Mouse (Mus musculus) heart, postnatal 0 days (tissue): Measurements from ENCODE around the gene Elf5. TPM values are rescaled to one million over a fixed set of nuclear protein-coding genes. Genes with fewer than 3 reads are reported as not detected.

Experiments
- ATAC-seq: fragments of 200-750 bp; cut with Nextera tagmentation; 2 replicates; pipeline ENCODE4 v1.8.0; 2017; ENCODE audit warnings: low read depth, moderate number of reproducible peaks, moderate library complexity; ENCODE audit not compliant: insufficient read depth
- DNase-seq: peaks from one replicate; pipeline ENCODE4 v3.0.0-alpha.2; 2016; ENCODE audit warnings: low spot score
- H3K27ac ChIP-seq: fragments of 300-500 bp; sonication (generic); 2 replicates; pipeline ENCODE4 v1.5.1; 2014; ENCODE audit warnings: low read depth, mild to moderate bottlenecking
- H3K27me3 ChIP-seq: fragments of 300-500 bp; sonication (generic); 2 replicates; pipeline ENCODE4 v1.6.1; 2014; ENCODE audit warnings: low read length, mixed read lengths; ENCODE audit not compliant: control insufficient read depth, insufficient read depth
- H3K36me3 ChIP-seq: fragments of 300-500 bp; sonication (generic); replicated peaks from 2 replicates; pipeline ENCODE4 v1.6.1; 2014; ENCODE audit warnings: low read length, mixed read lengths; ENCODE audit not compliant: control insufficient read depth, insufficient read depth
- H3K4me1 ChIP-seq: fragments of 300-500 bp; sonication (generic); 2 replicates; pipeline ENCODE4 v1.6.1; 2014; ENCODE audit warnings: antibody characterized with exemption; ENCODE audit not compliant: control insufficient read depth, insufficient read depth
- H3K4me2 ChIP-seq: fragments of 300-500 bp; sonication (generic); 2 replicates; pipeline ENCODE4 v1.6.1; 2014; ENCODE audit warnings: low read depth, mild to moderate bottlenecking, low read length, moderate library complexity
- H3K4me3 ChIP-seq: fragments of 300-500 bp; sonication (generic); 2 replicates; pipeline ENCODE4 v1.5.1; 2014; ENCODE audit warnings: low read depth, low read length
- H3K9ac ChIP-seq: fragments of 300-500 bp; sonication (generic); replicated peaks from 2 replicates; pipeline ENCODE4 v1.6.1; 2014; ENCODE audit warnings: low read depth, low read length, mixed read lengths
- H3K9me3 ChIP-seq: fragments of 300-500 bp; sonication (generic); replicated peaks from 2 replicates; pipeline ENCODE4 v1.6.1; 2016; ENCODE audit warnings: low read length; ENCODE audit not compliant: control insufficient read depth
- CTCF ChIP-seq: IDR thresholded peaks from 2 replicates; pipeline ENCODE4 v1.5.1; 2016; ENCODE audit warnings: antibody characterized with exemption, control low read depth, low read depth
- EP300 ChIP-seq: IDR thresholded peaks from 2 replicates; pipeline ENCODE4 v1.6.1; 2016; ENCODE audit warnings: antibody characterized with exemption, low read depth
- WGBS: fragments of 180-500 bp; shearing (Covaris S2); extraction: QIAGEN DNeasy Blood & Tissue Kit; methylation state at CpG from one replicate; pipeline ENCODE4 v1.1.7; 2014; 5-methylcytosine and 5-hydroxymethylcytosine counted together
- polyA plus RNA-seq: library from polyadenylated mRNA; unstranded; fragments of >200 nt; fragmentation: Nextera tagmentation; extraction: Ambion mirVana; gene quantifications from 2 replicates; pipeline ENCODE4 v1.2.1, GENCODE M21; 2015
- total RNA-seq: library from RNA; depleted of rRNA; stranded (reverse); fragments of >200 nt; gene quantifications from 2 replicates; pipeline ENCODE4 v1.2.3, GENCODE M21; 2014; ENCODE audit warnings: low replicate concordance

Gene Elf5
- total and polyA plus RNA-seq, 2 experiments from 2014 or later: not detected

GRCm38 (mm10) chr2:103439071-103439622 is 27.7 kb downstream of the Elf5 start:
- no peak overlapping the region for H3K4me2 ChIP-seq
- ATAC-seq (no peak), DNase-seq (no peak)
- no peaks in the 10 kb centered on the region for H3K36me3 ChIP-seq
- TF ChIP-seq EP300: no peak
- no peak for TF ChIP-seq CTCF
- no peak overlapping the region for H3K4me3 ChIP-seq
- no peaks in the 10 kb centered on the region for H3K27me3 ChIP-seq
- no peak overlapping the region for H3K9ac ChIP-seq
- H3K27ac ChIP-seq: no peak overlapping the region
- WGBS: 75% methylated on average over 11 of the region's 11 CpGs
- no peaks in the 10 kb centered on the region for H3K9me3 ChIP-seq
- 0 out of 2 replicates have a peak, but pooled peaks cover 4% of the 10 kb centered on the region for H3K4me1 ChIP-seq

- Histone ChIP-seq H3K9ac (no peak overlapping the region), H3K4me1 (0 out of 2 replicates have a peak, but pooled peaks cover 4% of the 10 kb centered on the region), H3K36me3 (no peaks in the 10 kb centered on the region), H3K27me3 (no peaks in the 10 kb centered on the region), H3K9me3 (no peaks in the 10 kb centered on the region), H3K4me2 (peak overlapping the region; percentile 43), H3K4me3 (peak overlapping the region; percentile 16; the same call in 1 of the 2 replicates), H3K27ac (no peak overlapping the region)
- DNase-seq: peak; percentile 81
- TF ChIP-seq CTCF (peak; percentile 87), EP300 (no peak)
- ATAC-seq: peak; percentile 66
- 5% methylated on average over 12 of the region's 12 CpGs for WGBS
Measured at GRCm38 (mm10) chr2:103439710-103440109, 28.2 kb downstream of the Elf5 start.

GRCm38 (mm10) chr2:103445776-103446175 is 34.3 kb downstream of the Elf5 start:
- TF ChIP-seq CTCF (peak; percentile 70), EP300 (no peak)
- Histone ChIP-seq H3K4me3 (no peak overlapping the region), H3K4me2 (no peak overlapping the region), H3K27ac (no peak overlapping the region), H3K27me3 (0 out of 2 replicates have a peak, but pooled peaks cover 3% of the 10 kb centered on the region), H3K9ac (no peak overlapping the region), H3K4me1 (no peaks in the 10 kb centered on the region), H3K36me3 (no peaks in the 10 kb centered on the region), H3K9me3 (no peaks in the 10 kb centered on the region)
- ATAC-seq: no peak
- 51% methylated on average over 6 of the region's 6 CpGs for WGBS
- peak; percentile 16 for DNase-seq

GRCm38 (mm10) chr2:103446326-103446725 is 34.8 kb downstream of the Elf5 start:
- Histone ChIP-seq H3K9ac (no peak overlapping the region), H3K4me3 (no peak overlapping the region), H3K9me3 (no peaks in the 10 kb centered on the region), H3K27ac (no peak overlapping the region), H3K36me3 (no peaks in the 10 kb centered on the region), H3K27me3 (0 out of 2 replicates have a peak, but pooled peaks cover 3% of the 10 kb centered on the region), H3K4me1 (no peaks in the 10 kb centered on the region), H3K4me2 (no peak overlapping the region)
- no peak for TF ChIP-seq EP300
- no peak for TF ChIP-seq CTCF
- DNase-seq (no peak), ATAC-seq (no peak)
- WGBS: 83% methylated on average over 6 of the region's 6 CpGs

- ATAC-seq: no peak
- H3K4me1 ChIP-seq: no peaks in the 10 kb centered on the region
- no peak overlapping the region for H3K9ac ChIP-seq
- no peak for TF ChIP-seq CTCF
- TF ChIP-seq EP300: no peak
- 0 out of 2 replicates have a peak, but pooled peaks cover 3% of the 10 kb centered on the region for H3K27me3 ChIP-seq
- H3K4me3 ChIP-seq: no peak overlapping the region
- no peak for DNase-seq
- no peak overlapping the region for H3K4me2 ChIP-seq
- H3K36me3 ChIP-seq: peaks cover 20% of the 10 kb centered on the region
- whole genome bisulfite sequencing: 40% methylated on average over 14 of the region's 14 CpGs
- no peaks in the 10 kb centered on the region for H3K9me3 ChIP-seq
- no peak overlapping the region for H3K27ac ChIP-seq
Measured at GRCm38 (mm10) chr2:103448947-103449560, 37.6 kb downstream of the Elf5 start.

GRCm38 (mm10) chr2:103449813-103450212 is 38.3 kb downstream of the Elf5 start:
- H3K4me2 ChIP-seq: no peak overlapping the region
- no peaks in the 10 kb centered on the region for H3K9me3 ChIP-seq
- no peaks in the 10 kb centered on the region for H3K4me1 ChIP-seq
- ATAC-seq: no peak
- no peak overlapping the region for H3K27ac ChIP-seq
- H3K36me3 ChIP-seq: peaks cover 28% of the 10 kb centered on the region
- no peak overlapping the region for H3K4me3 ChIP-seq
- WGBS: 72% methylated on average over 7 of the region's 7 CpGs
- no peak overlapping the region for H3K9ac ChIP-seq
- H3K27me3 ChIP-seq: 0 out of 2 replicates have a peak, but pooled peaks cover 3% of the 10 kb centered on the region
- no peak for TF ChIP-seq EP300
- no peak for DNase-seq
